Mouse (Mus musculus) embryonic stem cell, embryonic (primary cell): ENCODE data around the gene Hist1h2br.
"Not testable (repeated sequence)": the region's sequence is repeated elsewhere in the genome, so short reads cannot be mapped to it uniquely, and the experiment has no call there.

Source experiments
- CTCF ChIA-PET, 4 experiments: fragments of 300-600 bp in 2 of 4; fragments of 350-600 bp in 2 of 4; sonication (Branson Sonifier 250); formaldehyde crosslinking; loops; one replicate each; lab custom pipeline; 2022; ENCODE audit warnings: inconsistent platforms in 2 of 4; lab: Charles Lee
- POLR2A ChIA-PET, 4 experiments: fragments of 300-600 bp in 2 of 4; fragments of 350-600 bp in 2 of 4; sonication (Branson Sonifier 250); formaldehyde crosslinking; loops; one replicate each; lab custom pipeline; 2022; ENCODE audit warnings: antibody characterized with exemption in 4 of 4, inconsistent platforms in 1 of 4; lab: Charles Lee

The Hist1h2br gene

DNA sequence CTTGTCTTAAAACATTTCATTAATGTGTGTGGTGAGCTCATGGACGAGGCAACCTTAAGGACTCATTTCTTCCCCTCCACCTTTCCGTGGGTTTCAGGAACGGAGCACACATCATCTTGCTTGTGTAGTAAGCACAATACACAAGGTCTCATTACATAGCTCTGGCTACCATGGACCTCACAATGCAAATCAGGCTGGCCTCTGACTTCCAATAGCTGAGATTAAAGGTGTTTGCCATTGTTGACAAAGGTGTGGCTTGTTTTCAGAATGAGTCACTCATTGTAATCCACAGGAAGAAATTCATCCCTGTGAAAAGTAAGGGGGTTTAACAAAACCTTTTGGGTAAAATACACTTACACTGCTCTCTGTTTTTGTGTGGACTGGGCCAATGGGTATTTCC, 5.0 kb upstream of the Hist1h2br start:
- CTCF ChIA-PET = no interaction called here

DNA sequence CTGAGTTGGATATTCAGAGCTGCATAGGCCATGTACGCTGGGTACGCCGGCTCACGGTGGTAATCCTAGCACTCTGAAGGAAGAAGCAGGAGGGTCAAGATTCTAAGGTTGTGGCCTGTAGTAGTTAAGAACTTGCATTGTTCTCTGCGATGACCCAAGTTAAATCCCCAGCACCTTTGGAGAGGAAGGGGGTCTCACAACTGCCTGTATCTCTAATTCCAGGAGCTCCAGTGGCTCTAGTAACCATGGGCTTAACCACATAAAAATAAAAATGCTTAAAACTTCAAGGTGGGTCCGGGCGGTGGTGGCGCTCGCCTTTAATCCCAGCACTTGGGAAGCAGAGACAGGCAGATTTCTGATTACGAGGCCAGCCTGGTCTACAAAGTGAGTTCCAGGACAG, 3.2 kb upstream of the Hist1h2br start:
- POLR2A ChIA-PET = interaction anchor here in 3 of 4 experiments (0.7 to 6.3 kb wide), 19 partner anchors 9 to 1909 kb away, joined by 3 to 68 read pairs (median 5); partner anchors contain the start of genes Hist1h2an (in 3 of the 3), Hist1h2ag (in 2 of the 3), Hist1h2ah (in 2 of the 3) and Hist1h2bj (in 2 of the 3)

More for the DNA sequence above, 5.0 kb upstream of the Hist1h2br start:
- POLR2A ChIA-PET = interaction anchor here (0.7 to 6.3 kb wide), 35 partner anchors 33 to 1932 kb away, joined by 3 to 68 read pairs (median 5); partner anchors contain the start of genes Hist1h2ag (in 3 of the 4), Hist1h2ah (in 3 of the 4), Hist1h2ak (in 3 of the 4) and Hist1h2an (in 3 of the 4)

DNA sequence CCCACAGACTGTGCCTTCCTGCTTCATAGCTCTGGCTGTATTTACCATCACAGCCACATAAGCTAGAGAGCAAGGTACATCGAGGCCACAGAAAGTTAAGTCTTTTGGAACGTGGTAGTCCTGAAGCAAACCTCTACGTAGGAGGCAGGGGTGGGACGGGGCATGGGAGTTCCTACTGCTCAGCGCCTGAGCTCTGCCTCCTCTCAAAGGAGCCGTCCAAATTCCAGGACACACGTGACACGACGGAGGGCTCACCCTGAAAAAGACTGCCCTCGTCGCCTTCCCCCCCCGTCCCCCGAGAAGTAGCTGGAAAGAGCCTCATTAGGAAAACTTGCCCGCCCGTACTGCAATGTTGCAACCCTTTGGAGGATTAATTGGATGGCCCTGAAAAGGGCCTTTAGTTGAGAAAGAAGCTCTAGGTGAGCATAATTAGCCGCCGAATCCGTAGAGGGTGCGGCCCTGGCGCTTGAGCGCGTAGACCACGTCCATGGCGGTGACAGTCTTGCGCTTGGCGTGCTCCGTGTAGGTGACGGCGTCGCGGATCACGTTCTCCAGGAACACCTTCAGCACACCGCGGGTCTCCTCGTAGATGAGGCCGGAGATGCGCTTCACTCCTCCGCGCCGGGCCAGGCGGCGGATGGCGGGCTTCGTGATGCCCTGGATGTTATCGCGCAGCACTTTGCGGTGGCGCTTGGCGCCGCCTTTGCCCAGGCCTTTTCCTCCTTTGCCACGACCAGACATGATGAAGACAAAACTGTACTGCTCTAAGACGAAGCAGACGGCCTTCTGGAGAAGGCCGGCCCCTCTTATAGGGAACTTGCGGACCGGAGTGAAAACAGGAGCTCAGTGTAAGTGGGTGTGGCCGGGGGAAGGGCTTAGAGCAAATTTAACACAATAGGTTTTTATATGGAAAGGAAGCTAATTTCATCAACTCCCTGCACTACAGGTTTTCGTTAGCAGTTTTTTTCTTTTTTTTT, 1.8 kb upstream of the Hist1h2br start, which contains the start of gene Hist1h4n:
Gene Hist1h4n, minus strand, starts transcription at position 779 of the 977 bp plus-strand sequence.
- CTCF ChIA-PET = not testable (repeated sequence)
- POLR2A ChIA-PET = interaction anchor here in 3 of 4 experiments (0.6 to 6.3 kb wide), 23 partner anchors 10 to 1755 kb away, joined by 3 to 68 read pairs (median 5); partner anchors contain the start of genes Hist1h2ak (in 3 of the 3), Hist1h2bn (in 3 of the 3), Hist1h2ag (in 2 of the 3) and Hist1h2ah (in 2 of the 3)

More for the DNA sequence above, 3.2 kb upstream of the Hist1h2br start:
- CTCF ChIA-PET = no interaction called here

DNA sequence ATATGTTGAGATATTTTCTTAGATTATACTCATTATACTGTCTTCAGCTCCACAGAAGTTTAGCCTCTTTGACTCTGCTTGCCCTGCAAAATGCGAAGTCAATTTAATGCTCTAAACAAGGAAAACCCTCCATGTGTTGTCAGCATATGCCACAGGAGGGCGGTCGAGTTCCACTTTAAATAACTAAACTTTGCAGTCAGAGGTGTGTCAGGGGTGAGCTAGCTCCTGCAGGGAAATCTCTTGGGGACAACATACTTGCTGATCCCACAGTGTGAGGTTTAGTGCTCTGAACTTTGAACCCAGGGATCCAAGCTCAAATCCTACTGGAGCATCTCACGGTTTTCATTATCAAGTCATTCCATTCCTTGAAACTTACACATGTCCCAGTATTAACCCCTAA, 7.0 kb downstream of the Hist1h2br start:
- CTCF ChIA-PET, POLR2A ChIA-PET: not testable (repeated sequence)

DNA sequence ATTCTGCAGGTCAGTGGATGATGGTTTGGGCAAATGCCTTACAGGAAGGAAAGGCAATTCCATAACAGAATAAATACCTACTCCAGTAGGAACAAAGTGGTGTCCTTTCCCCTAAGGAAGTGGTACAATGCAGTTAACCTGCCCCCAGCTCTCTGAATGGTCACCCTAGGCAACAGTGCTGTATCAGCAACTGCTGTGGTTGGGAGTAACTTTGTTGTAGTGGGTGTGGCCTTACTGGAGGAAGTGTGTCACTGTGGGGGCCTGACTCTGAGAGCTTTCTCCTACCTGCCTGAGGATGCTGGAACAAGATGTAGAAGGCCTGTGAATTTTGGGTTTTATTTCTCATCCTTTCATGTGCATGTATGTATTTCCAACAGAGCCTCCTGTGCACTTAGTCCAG, 12.8 kb downstream of the Hist1h2br start:
- POLR2A ChIA-PET, CTCF ChIA-PET: not testable (repeated sequence)

DNA sequence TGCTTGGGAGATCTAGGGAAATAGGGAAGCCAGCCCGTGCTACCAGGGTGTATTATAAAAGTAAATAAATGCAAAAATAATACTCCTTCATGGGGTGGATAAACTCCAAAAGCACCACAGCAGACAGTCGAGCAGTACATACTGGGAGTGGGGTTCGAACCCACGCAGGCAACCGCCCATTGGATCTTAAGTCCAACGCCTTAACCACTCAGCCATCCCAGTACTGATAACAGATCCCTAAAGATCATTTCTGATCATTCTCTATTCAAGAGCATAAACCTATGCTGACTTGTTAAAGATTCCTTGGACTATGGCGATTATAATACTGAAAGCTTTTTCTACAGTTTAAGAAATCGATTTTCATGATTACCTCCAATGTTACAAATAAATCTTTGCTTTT, 14.3 kb downstream of the Hist1h2br start:
- POLR2A ChIA-PET = interaction anchor here in 2 of 4 experiments (0.7 to 1.2 kb wide), 3 partner anchors 53 to 187 kb away, joined by 3 to 4 read pairs (median 4); partner anchors contain the start of genes Hist1h2ah (in 1 of the 2) and Hist1h2bk (in 1 of the 2)
- CTCF ChIA-PET = no interaction called here

DNA sequence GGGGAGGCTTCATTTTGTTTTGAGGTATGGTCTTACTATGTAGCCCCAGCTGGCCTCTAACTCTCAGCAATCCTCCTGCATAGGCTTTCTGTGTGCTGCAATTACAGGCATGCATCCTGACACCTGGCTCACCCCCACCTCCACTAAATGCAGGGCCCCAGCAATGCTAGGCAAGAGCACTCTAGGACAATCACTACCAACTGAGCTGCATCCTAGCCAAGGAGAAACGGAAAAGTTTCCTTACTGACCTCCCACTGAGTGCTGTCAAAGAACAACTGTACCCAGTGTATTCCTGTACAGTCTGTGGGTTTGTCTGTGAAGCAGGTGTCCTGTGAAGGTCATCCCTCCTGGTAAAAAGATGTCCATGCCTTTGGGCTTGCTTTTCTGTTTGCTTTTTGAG, 17.2 kb downstream of the Hist1h2br start:
- POLR2A ChIA-PET = interaction anchor here in 3 of 4 experiments (0.6 to 1.5 kb wide), 4 partner anchors 10 to 1550 kb away, joined by 3 to 5 read pairs (median 4); no protein-coding TSS in a partner anchor

DNA sequence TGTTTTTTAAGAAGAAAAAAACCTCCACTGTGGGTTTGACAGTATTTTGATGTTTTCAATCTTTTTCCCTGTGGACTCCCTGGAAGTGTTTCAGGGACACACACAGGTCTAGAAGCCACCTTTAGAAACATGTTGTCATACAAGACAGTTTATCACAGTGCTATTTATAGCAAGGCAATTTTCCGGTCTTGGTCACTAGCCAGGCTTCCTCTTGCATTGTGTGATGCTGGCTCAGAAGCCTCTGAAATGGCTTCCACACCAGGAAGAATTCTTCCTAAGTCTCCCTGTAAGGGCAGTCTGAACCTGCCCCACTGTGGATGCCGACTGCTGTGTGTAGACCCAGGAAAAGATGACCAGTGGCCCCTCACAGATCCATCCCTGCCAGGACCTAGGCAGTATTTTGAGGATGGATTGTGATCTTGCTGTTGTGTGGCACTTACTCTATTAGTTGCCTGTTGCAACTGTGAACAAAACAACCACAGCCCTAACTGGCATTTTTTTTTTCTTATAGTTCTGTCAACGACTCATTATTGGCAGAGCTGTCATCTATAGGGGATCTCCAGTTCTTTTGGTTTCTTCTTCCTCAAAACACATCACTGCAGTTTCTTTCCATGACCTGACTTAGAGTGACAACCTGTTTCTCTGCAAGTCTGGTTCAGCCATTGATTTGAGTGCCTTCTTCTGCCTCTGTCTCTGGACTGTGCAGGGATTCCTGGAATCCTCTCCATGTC, 18.8 kb downstream of the Hist1h2br start:
- CTCF ChIA-PET = interaction anchor here in 1 of 4 experiments (0.6 kb wide), 1 partner anchor 170 kb away, joined by 9 read pairs; no protein-coding TSS in a partner anchor
- POLR2A ChIA-PET = interaction anchor here in 3 of 4 experiments (0.7 to 2.8 kb wide), 6 partner anchors 14 to 1549 kb away, joined by 3 to 14 read pairs (median 3); partner anchors contain the start of genes Hist1h2ag (in 1 of the 3), Hist1h2ah (in 1 of the 3), Hist1h2bj (in 1 of the 3) and Hist1h2bk (in 1 of the 3)

More for the DNA sequence above, 17.2 kb downstream of the Hist1h2br start:
- CTCF ChIA-PET = interaction anchor here in 1 of 4 experiments (0.6 kb wide), 1 partner anchor 118 kb away, joined by 4 read pairs; no protein-coding TSS in a partner anchor

DNA sequence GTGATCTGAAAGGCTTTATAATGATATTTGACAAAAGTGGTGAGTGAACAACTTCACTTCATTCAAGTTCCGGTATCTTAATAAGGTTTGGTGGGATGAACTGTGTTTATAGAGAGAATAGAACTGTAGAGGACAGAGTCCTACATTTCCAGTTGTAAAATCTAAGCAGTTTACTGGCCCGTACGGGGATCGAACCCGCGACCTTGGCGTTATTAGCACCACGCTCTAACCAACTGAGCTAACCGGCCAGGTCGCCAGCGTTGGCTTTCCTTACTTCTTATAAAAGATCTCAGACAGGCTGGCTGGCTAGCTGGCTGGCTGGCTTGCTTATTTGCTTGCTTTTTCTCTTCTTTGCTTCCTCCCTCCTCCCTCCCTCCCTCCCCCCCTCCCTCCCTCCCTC, 21.6 kb downstream of the Hist1h2br start:
- CTCF ChIA-PET = interaction anchor here in 3 of 4 experiments (0.9 to 1.5 kb wide), 4 partner anchors 26 to 1547 kb away, joined by 3 to 9 read pairs (median 4); no protein-coding TSS in a partner anchor
- POLR2A ChIA-PET = interaction anchor here in 3 of 4 experiments (0.7 to 3.9 kb wide), 20 partner anchors 9 to 1546 kb away, joined by 3 to 17 read pairs (median 4); partner anchors contain the start of genes Hist1h2ah (in 3 of the 3), Hist1h2bj (in 3 of the 3), Hist1h2ag (in 2 of the 3) and Hist1h2bk (in 2 of the 3)

DNA sequence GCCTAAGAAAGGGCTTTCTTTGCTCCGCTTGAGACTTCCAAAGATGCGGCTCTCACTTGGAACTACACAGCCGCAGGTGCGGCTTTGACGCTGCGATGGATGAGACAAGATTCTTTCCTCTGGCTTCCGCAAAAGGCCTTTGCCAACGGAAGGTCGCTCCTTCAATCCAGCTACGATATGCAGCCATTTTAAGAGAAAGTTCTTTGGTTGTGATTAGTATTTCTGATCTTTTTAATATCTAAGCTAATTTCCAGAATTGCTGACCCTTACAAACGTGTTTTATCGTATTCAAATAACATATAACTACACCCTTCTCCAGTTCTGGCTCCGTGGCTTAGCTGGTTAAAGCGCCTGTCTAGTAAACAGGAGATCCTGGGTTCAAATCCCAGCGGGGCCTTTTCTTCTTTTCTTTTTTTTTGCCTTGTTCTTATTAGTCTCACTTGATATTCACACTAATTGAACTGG, 22.2 kb downstream of the Hist1h2br start:
- CTCF ChIA-PET = interaction anchor here in 3 of 4 experiments (0.9 to 1.5 kb wide), 4 partner anchors 26 to 1546 kb away, joined by 3 to 9 read pairs (median 4); no protein-coding TSS in a partner anchor

DNA sequence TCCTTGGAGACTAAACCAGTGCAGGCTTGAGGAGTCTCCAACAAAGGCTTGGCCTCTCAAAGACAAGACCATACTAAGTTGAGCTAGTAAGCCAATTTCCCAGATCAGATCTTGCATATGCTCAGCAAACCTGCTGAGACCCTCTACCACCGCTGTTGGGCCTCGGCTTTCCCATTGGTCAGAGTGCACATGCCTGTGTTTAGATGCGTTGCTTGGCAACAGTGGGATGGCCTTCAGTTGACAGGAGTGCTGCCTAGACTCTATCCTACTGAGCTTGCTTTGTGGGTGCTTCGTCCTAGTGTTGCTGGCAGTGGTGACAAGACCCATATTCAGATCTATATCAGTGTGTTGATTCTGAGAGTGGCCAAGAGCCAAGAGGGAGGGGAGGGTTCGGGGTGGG, 28.1 kb downstream of the Hist1h2br start:
- CTCF ChIA-PET = no interaction called here
- POLR2A ChIA-PET = interaction anchor here in 3 of 4 experiments (0.6 to 2.3 kb wide), 20 partner anchors 11 to 1723 kb away, joined by 3 to 13 read pairs (median 4); partner anchors contain the start of genes Hist1h2ag (in 2 of the 3), Hist1h2ah (in 2 of the 3), Hist1h2bj (in 2 of the 3) and Hist1h2bk (in 1 of the 3)

More for the DNA sequence above, 22.2 kb downstream of the Hist1h2br start:
- POLR2A ChIA-PET = interaction anchor here in 3 of 4 experiments (0.7 to 3.9 kb wide), 22 partner anchors 9 to 1546 kb away, joined by 3 to 17 read pairs (median 4); partner anchors contain the start of genes Hist1h2ag (in 3 of the 3), Hist1h2bj (in 3 of the 3), Hist1h2ah (in 2 of the 3) and Hist1h2bk (in 1 of the 3)

DNA sequence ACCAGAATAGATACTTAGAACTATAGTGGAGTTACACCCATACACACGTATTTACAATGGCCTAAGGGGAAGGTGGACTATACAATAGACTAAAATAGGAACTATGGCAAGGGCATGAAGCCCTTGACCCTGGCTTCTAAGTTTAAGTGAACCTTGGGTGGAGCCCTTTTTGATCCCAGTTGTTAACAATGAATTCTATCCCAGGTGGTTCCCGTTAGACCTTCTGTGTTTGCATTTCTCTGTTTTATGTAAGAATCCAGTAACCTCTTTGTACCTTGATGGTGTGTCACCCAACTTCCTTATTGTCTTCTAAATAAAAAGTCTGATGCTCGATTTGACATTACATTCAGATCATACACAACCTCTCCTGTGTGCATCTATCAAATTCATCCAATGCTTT, 32.0 kb downstream of the Hist1h2br start:
- CTCF ChIA-PET = not testable (repeated sequence)
- POLR2A ChIA-PET = interaction anchor here in 2 of 4 experiments (0.6 to 3.0 kb wide), 15 partner anchors 15 to 1888 kb away, joined by 3 to 11 read pairs (median 4); partner anchors contain the start of genes Hist1h2ah (in 2 of the 2), Hist1h2bk (in 2 of the 2), Hist1h2an (in 1 of the 2) and Hist1h2bj (in 1 of the 2)

DNA sequence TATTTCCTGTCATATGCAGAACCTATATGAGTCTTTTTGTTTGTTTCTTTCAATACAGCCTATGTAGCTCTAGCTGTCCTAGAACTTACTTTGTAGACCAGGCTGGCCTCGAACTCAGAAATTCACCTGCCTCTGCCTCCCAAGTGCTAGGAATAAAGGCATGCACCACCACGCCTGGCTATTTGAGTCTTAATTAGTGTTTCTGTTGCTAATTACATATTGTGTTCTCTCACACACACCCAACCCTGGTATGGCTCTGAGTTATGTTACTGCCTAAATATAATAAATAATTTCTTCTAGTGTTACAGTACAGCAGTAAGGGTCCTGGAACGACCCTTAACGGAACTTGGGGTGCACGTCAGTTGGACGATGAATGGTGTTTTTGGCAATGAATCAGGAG, 47.2 kb downstream of the Hist1h2br start:
- CTCF ChIA-PET = interaction anchor here in 2 of 4 experiments (0.6 to 1.5 kb wide), 4 partner anchors 25 to 432 kb away, joined by 3 to 4 read pairs (median 3); no protein-coding TSS in a partner anchor
- POLR2A ChIA-PET = interaction anchor here in 3 of 4 experiments (0.6 to 3.6 kb wide), 9 partner anchors 14 to 168 kb away, joined by 3 to 14 read pairs (median 4); partner anchors contain the start of genes Hist1h2ag (in 1 of the 3) and Hist1h2bj (in 1 of the 3)

DNA sequence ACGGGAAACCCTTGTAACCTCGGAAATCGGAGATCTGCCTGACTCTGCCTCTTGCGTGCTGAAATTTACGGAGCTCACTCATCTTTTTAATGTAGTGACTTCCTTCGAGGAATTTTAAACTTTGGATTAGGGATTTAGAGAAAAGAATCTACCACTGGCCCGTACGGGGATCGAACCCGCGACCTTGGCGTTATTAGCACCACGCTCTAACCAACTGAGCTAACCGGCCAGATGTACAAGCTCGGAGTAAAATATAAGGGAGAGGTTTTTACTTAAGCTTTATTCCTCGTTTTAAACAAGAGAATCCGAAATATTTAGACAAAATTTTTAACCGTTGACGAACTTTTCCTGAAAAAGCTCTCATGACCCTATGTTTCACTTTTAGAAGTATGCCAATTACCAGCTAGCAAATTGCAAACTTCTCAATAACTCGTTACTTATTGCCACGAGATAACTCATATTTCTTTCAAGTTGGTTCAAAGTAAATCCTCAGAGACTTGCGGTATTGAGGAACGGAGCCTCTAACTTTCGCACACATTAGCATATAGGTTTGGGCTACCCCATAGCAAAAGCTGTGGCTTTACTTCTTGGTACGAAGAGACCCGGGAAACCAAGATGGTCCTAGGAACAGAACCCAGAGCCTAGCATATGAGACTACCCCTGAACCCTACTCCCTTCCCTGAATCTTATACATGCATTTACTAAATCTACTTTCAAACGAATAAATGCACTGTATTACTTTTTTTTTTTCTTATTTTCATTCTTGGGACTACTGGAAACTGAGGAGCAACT, 48.5 kb downstream of the Hist1h2br start:
- CTCF ChIA-PET = interaction anchor here in 3 of 4 experiments (0.6 to 1.9 kb wide), 7 partner anchors 12 to 1519 kb away, joined by 3 to 5 read pairs (median 4); no protein-coding TSS in a partner anchor
- POLR2A ChIA-PET = interaction anchor here (0.7 to 3.6 kb wide), 48 partner anchors 9 to 1625 kb away, joined by 3 to 14 read pairs (median 4); partner anchors contain the start of genes Hist1h2ag (in 2 of the 4), Hist1h2an (in 2 of the 4), Hist1h2bj (in 2 of the 4) and Hist1h2ah (in 1 of the 4)

DNA sequence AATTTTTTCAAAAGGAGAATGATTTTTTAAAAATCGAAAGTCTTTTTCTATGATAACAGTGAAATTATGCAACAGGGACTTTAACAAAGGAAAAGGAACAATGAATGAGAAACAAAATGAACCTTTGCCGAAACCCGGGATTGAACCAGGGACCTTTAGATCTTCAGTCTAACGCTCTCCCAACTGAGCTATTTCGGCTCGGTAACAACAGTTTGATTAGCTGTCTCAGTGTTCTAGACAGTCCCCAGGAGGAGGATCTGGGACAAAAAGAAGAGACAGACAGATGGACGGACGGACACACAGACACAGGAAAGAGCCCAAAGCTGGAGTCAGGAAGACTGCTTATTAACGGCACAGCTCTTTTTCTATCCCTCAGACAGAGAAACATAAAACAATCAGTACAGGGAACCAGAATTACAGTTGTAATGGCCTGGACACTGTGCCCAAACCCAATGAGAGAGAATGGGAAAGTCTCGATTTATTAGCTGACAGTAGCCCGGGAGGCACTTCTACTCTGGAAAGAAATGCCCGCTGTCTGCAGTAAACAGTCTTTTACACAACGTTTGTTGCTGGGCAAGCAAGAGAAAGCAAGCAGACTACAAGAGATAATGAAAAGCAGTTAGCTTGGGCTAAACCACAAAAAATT, 49.3 kb downstream of the Hist1h2br start:
- ChIA-PET POLR2A (interaction anchor here in 3 of 4 experiments (0.5 to 3.6 kb wide), 33 partner anchors 10 to 1624 kb away, joined by 3 to 14 read pairs (median 4); partner anchors contain the start of genes Pom121l2 (in 2 of the 3), Hist1h2ag (in 1 of the 3), Hist1h2ah (in 1 of the 3) and Hist1h2bj (in 1 of the 3)), CTCF (interaction anchor here in 3 of 4 experiments (0.5 to 1.9 kb wide), 6 partner anchors 11 to 1519 kb away, joined by 3 to 9 read pairs (median 4); no protein-coding TSS in a partner anchor)
